Mouse (Mus musculus) left cerebral cortex, adult 2 months (tissue): ENCODE data around the gene Gm2244. TPM values are rescaled to one million over a fixed set of nuclear protein-coding genes. Genes with fewer than 3 reads are reported as not detected.
"Not testable (repeated sequence)": the region's sequence is repeated elsewhere in the genome, so short reads cannot be mapped to it uniquely, and the experiment has no call there.

Experiments used
- DNase-seq, 2 experiments: peaks; one replicate each; pipeline ENCODE4 v3.0.0; 2021 to 2022; ENCODE audit warnings: low spot score in 2 of 2, mixed read lengths in 1 of 2; ENCODE audit errors: extremely low spot score in 1 of 2
- H3K27ac ChIP-seq: fragments of 200-600 bp; 2 replicates; pipeline ENCODE4 v1.8.1; 2022
- H3K4me3 ChIP-seq: fragments of 200-600 bp; 2 replicates; pipeline ENCODE4 v1.8.1; 2022
- intact Hi-C: fragments of 180-260 bp; cut with DNase I; formaldehyde crosslinking; loops from one replicate; pipeline ENCODE4 v1.15.1; 2025
- long read RNA-seq, 2 experiments: library from polyadenylated mRNA; stranded (forward); transcript quantifications; one replicate each; pipeline ENCODE4 v2.0.0; 2021; ENCODE audit warnings: borderline mapping rate in 2 of 2
- total RNA-seq, 2 experiments: library from RNA; stranded (reverse); gene quantifications; 2 replicates each; pipeline ENCODE4 v1.2.3; 2021

The Gm2244 gene
- total RNA-seq, result not detected
- long read RNA-seq, experiment 1, result 0 reads
- long read RNA-seq, experiment 2, result 0 reads

GRCm38 (mm10) chr14:19549863-19550262 is at the start of gene Gm2244:
Gene Gm2244, minus strand, starts transcription at chr14:19549963.
- intact Hi-C loops, DNase-seq, H3K4me3 ChIP-seq, H3K27ac ChIP-seq: not testable (repeated sequence)

GRCm38 (mm10) chr14:19584804-19585667 is 35.3 kb upstream of the Gm2244 start, which contains the start of gene Gm2237:
Gene Gm2237, minus strand, starts transcription at chr14:19585135.
- H3K27ac ChIP-seq, intact Hi-C loops: not testable (repeated sequence)
- peak within 1 kb of the TSS; percentile 42 for H3K4me3 ChIP-seq
- peak; percentile 12 to 19 for DNase-seq

Other genes with a start within 250 kb of the Gm2244 start
- gene Gm21738, start 131.0 kb downstream of the Gm2244 start, total RNA-seq, result not detected
- gene Gm2237, start 35.2 kb upstream of the Gm2244 start, total RNA-seq, result 1 to 10 TPM; 2.2 to 4.1 TPM
- gene Gm5458, start 52.6 kb upstream of the Gm2244 start, total RNA-seq, result not detected
- 1 to 10 TPM; 2.3 to 2.6 TPM for gene Nid2, start 201.3 kb upstream of the Gm2244 start, total RNA-seq